Mouse (Mus musculus): ENCODE measurements at regions not wholly inside any gene's neighbourhood (a gene's known extent, or its start where the extent isn't known, plus 50 kb on each side); places are given as distances from the start of the nearest gene placed in this dataset.

DNA sequence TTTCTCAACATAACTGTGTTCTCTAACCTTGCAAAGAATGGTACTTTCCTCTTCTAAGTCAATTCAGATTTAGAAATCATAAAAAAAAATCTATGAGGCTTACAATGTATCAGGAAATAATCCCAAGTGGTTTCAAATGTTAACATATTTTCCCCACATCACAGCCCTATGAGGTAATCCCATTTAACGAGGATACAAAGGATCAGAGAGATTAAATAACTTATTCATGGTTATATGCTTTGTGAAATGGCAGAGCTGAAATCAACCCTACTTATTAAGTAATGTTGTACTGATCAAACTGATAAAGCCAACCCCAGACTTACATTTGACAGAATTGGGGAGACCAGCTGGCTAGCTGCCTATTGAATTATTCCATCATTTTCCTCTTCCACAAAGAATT lies 614.4 kb downstream of the Ntrk3 start:
- Histone ChIP-seq H3K4me2 (no peak overlapping the region), H3K4me1 (peaks cover 8% of the 10 kb centered on the region; the same call in 1 of the 2 replicates), H3K9me3 (replicated peaks) (no peaks in the 10 kb centered on the region), H3K36me3 (no peaks in the 10 kb centered on the region), H3K9ac (no peak overlapping the region), H3K27me3 (no peaks in the 10 kb centered on the region), H3K27ac (no peak overlapping the region), H3K4me3 (replicated peaks) (no peak overlapping the region)
- no peak for ATAC-seq (replicated peaks; ENCODE audit: low FRiP score)
- 80% methylated on average over 1 of the region's 1 CpGs for WGBS

GRCm38 (mm10) chr7:78121151-78121486 lies 616.7 kb downstream of the Ntrk3 start:
- peak; percentile 81 for ATAC-seq (replicated peaks; ENCODE audit: low FRiP score)
- H3K4me3 ChIP-seq (replicated peaks), result no peak overlapping the region
- H3K9me3 ChIP-seq (replicated peaks), result 0 out of 2 replicates have a peak, but pooled peaks cover 5% of the 10 kb centered on the region
- H3K4me1 ChIP-seq, result peaks cover 8% of the 10 kb centered on the region; the same call in 1 of the 2 replicates
- no peak overlapping the region; the same call in 1 of the 2 replicates for H3K27ac ChIP-seq
- H3K4me2 ChIP-seq, result no peak overlapping the region
- no peaks in the 10 kb centered on the region for H3K27me3 ChIP-seq
- 21% methylated on average over 5 of the region's 5 CpGs for WGBS
- H3K36me3 ChIP-seq, result no peaks in the 10 kb centered on the region
- no peak overlapping the region for H3K9ac ChIP-seq

DNA sequence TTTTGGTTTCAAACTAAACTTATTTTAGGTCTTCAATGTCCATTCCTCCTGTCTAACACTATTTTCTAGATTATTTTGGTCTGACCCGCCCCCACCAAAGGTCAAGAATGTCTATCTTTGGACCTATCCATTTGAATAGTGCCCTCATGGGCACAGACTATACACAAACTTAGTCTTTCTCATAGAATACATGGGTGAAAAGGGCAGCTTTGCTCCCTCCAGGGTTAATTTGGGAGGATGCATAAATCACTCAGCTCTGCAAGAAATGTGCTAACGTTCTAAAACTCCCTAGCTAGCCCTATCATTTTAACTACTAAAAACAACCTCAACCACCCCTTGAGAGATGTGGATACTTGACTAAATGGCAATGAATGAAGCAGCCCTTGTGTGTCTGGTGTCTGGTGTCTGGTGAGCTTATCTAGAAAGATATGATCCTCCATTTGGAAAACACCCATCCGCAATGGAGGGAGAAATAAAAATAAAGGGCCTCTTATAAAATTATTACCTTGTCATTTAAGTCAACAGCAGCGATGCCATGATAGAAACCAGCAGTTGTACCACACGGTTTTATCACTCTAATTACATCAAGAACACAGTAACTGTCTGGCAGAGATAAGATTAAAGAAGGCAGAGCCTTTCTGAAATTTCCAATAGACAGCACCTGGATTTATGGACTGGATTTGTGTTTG lies 617.2 kb downstream of the Ntrk3 start:
- 22% methylated on average over 5 of the region's 5 CpGs for WGBS
- ATAC-seq (replicated peaks; ENCODE audit: low FRiP score), result peak; percentile 82
- H3K4me3 ChIP-seq (replicated peaks), result no peak overlapping the region
- 0 out of 2 replicates have a peak, but pooled peaks cover 5% of the 10 kb centered on the region for H3K9me3 ChIP-seq (replicated peaks)
- no peak overlapping the region for H3K9ac ChIP-seq
- H3K27me3 ChIP-seq, result no peaks in the 10 kb centered on the region
- no peak overlapping the region for H3K27ac ChIP-seq
- no peaks in the 10 kb centered on the region for H3K36me3 ChIP-seq
- peaks cover 8% of the 10 kb centered on the region; the same call in 1 of the 2 replicates for H3K4me1 ChIP-seq
- no peak overlapping the region for H3K4me2 ChIP-seq

DNA sequence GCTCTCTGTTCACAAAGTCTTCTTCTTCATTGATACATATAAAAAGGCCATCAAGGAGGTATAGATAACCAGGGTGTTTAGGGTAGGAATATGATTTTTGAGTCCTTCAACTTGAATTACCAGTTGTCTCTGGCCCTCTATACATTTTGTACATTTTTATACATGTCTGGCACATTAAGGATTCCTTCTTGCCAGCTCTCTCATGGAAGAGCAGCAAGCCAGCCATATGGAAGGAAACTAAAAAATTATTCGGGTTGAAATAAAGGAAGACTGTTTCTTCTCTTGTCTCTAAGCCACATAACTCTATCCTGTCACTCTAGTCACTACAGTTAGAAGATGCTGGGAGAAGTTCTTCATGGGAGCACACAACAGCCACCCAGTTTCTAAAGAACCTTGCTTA lies 618.0 kb downstream of the Ntrk3 start:
- WGBS, result 70% methylated on average over 1 of the region's 1 CpGs

GRCm38 (mm10) chr7:78111291-78111690 lies 626.5 kb downstream of the Ntrk3 start:
- Histone ChIP-seq H3K27me3 (no peaks in the 10 kb centered on the region), H3K4me2 (no peak overlapping the region), H3K4me1 (no peaks in the 10 kb centered on the region), H3K9ac (no peak overlapping the region), H3K9me3 (replicated peaks) (no peaks in the 10 kb centered on the region), H3K36me3 (no peaks in the 10 kb centered on the region), H3K27ac (no peak overlapping the region), H3K4me3 (replicated peaks) (no peak overlapping the region)
- ATAC-seq (replicated peaks; ENCODE audit: low FRiP score), result no peak
- WGBS, result 80% methylated on average over 6 of the region's 6 CpGs

More for the DNA sequence above, 618.0 kb downstream of the Ntrk3 start:
- no peak overlapping the region for H3K9ac ChIP-seq
- no peaks in the 10 kb centered on the region for H3K27me3 ChIP-seq
- ATAC-seq (replicated peaks; ENCODE audit: low FRiP score), result no peak
- no peak overlapping the region for H3K4me3 ChIP-seq (replicated peaks)
- H3K4me2 ChIP-seq, result no peak overlapping the region
- H3K9me3 ChIP-seq (replicated peaks), result 0 out of 2 replicates have a peak, but pooled peaks cover 5% of the 10 kb centered on the region
- peaks cover 8% of the 10 kb centered on the region; the same call in 1 of the 2 replicates for H3K4me1 ChIP-seq
- H3K36me3 ChIP-seq, result no peaks in the 10 kb centered on the region
- no peak overlapping the region for H3K27ac ChIP-seq

- peak overlapping the region; percentile 54; the same call in 1 of the 2 replicates for H3K27ac ChIP-seq
- H3K4me3 ChIP-seq (replicated peaks), result no peak overlapping the region
- H3K27me3 ChIP-seq, result no peaks in the 10 kb centered on the region
- H3K4me1 ChIP-seq, result no peaks in the 10 kb centered on the region
- no peak overlapping the region for H3K9ac ChIP-seq
- no peaks in the 10 kb centered on the region for H3K9me3 ChIP-seq (replicated peaks)
- H3K36me3 ChIP-seq, result no peaks in the 10 kb centered on the region
- WGBS, result 42% methylated on average over 2 of the region's 2 CpGs
- no peak overlapping the region for H3K4me2 ChIP-seq
- ATAC-seq (replicated peaks; ENCODE audit: low FRiP score), result peak; percentile 94
Measured at GRCm38 (mm10) chr7:78103536-78104279, 634.1 kb downstream of the Ntrk3 start.

DNA sequence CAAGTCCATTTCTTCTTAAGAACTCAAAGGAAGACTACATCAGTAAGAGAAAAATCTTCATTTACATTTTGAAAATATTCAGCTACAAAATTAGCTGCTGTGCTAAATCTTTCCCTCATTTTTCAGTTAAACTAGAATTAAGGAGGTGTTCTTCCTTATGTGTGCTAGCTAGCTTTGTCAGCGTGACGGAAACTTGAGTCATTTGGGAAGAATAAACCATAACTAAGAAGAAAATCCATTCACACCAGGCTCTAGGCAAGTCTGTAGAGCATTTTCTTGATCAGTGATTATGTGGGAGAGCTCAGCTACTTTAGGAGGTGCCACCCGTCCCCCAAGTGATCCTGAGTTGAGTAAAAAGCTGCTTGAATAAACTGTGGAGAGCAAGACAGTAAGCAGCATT lies 635.4 kb downstream of the Ntrk3 start:
- WGBS, result 89% methylated on average over 3 of the region's 3 CpGs
- Histone ChIP-seq H3K4me3 (replicated peaks) (no peak overlapping the region), H3K9ac (no peak overlapping the region), H3K4me1 (no peaks in the 10 kb centered on the region), H3K27ac (no peak overlapping the region), H3K36me3 (no peaks in the 10 kb centered on the region), H3K27me3 (no peaks in the 10 kb centered on the region), H3K4me2 (no peak overlapping the region), H3K9me3 (replicated peaks) (no peaks in the 10 kb centered on the region)
- no peak for ATAC-seq (replicated peaks; ENCODE audit: low FRiP score)

DNA sequence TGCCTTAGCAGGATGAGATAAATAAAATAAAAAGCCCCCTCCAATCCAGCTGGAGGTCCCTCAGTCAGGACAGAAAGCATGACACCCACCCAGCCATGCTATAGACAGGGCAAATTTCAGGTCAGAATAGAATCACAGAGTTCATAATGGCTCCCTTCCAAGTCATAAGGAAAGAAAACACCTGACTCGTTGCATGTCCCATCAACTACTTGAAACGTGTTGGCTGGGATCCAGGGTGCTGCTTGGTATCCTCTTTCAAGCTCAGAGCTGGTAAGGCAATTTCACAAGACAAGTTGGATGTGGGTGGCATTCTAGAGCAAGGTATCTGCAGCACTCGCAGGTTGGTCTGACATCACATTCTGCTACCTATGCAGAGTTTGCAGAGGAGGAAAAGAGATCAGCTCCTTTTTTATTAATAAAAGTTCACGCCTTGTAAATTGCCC lies 651.2 kb downstream of the Ntrk3 start:
- Histone ChIP-seq H3K27me3 (no peaks in the 10 kb centered on the region), H3K4me3 (replicated peaks) (no peak overlapping the region), H3K27ac (no peak overlapping the region), H3K4me1 (peaks cover 13% of the 10 kb centered on the region), H3K9ac (no peak overlapping the region), H3K4me2 (no peak overlapping the region), H3K9me3 (replicated peaks) (no peaks in the 10 kb centered on the region), H3K36me3 (no peaks in the 10 kb centered on the region)
- peak; percentile 52 for ATAC-seq (replicated peaks; ENCODE audit: low FRiP score)
- WGBS, result 36% methylated on average over 4 of the region's 4 CpGs

DNA sequence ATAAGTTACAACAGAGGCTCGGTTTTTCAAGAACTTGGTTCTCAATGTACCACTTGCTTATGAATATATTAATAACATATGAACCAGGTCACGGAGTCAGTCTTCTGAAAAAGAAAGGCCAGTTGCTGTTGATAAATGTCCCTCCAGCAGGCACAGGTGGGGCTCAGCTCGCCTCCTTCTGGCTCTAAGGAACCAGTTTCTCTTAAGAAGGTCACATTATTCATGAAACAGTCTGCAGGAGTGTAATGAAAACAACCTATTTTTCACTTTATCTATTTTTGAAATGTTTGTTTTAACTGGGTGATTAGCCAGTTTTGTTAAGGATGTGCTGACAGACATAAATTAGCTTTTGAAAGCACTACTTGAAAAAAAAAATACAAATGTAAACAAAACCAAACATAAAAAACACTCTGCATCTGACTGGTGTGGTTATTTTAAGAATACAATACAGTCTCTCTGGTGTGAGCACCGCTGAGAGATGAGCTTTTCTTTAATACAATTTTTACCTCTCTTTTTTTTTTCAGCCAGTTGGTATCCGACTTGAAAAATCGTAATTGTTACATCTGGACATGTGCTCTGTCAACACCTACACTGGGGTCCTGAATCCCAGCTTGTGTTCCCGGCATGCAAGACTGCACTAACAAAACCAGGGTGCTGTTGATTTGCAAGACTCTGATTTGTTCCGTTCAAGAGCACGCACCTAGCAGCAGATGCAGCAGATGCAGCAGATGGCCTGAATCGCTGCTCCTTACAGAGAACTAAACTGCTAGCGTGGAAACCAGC lies 651.8 kb downstream of the Ntrk3 start:
- Histone ChIP-seq H3K4me1 (peaks cover 13% of the 10 kb centered on the region), H3K4me3 (replicated peaks) (no peak overlapping the region), H3K9ac (no peak overlapping the region), H3K27me3 (no peaks in the 10 kb centered on the region), H3K27ac (no peak overlapping the region), H3K9me3 (replicated peaks) (no peaks in the 10 kb centered on the region), H3K4me2 (no peak overlapping the region), H3K36me3 (no peaks in the 10 kb centered on the region)
- 20% methylated on average over 11 of the region's 11 CpGs for WGBS
- no peak for ATAC-seq (replicated peaks; ENCODE audit: low FRiP score)

DNA sequence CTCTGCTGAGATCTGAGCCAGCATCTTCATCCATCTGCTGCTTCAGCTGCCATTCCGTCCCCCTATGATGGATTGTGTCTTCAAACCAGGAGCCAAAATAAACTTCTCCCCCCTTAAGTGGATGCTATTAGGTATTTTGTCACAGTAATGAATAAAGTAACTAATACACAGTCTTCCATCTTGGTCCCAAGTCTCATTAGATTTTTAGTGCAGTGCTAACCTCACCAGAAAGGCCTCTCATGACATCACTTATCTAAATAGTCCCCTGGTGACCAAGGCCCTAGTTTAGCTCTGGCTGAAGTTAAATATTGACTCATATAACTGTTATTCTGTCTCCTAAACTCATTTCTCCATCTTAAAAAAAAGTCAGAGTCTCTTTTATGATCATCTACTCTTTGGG lies 658.1 kb downstream of the Ntrk3 start:
- WGBS, result 38% methylated on average over 1 of the region's 1 CpGs
- ATAC-seq (replicated peaks; ENCODE audit: low FRiP score), result no peak
- H3K9ac ChIP-seq, result no peak overlapping the region

GRCm38 (mm10) chr7:78071131-78071530 lies 666.7 kb downstream of the Ntrk3 start:
- no peak overlapping the region for H3K4me2 ChIP-seq
- peak; percentile 97 for ATAC-seq (replicated peaks; ENCODE audit: low FRiP score)
- H3K36me3 ChIP-seq, result no peaks in the 10 kb centered on the region
- H3K4me3 ChIP-seq (replicated peaks), result no peak overlapping the region
- no peak overlapping the region for H3K9ac ChIP-seq
- no peaks in the 10 kb centered on the region for H3K27me3 ChIP-seq
- peak overlapping the region; percentile 41 for H3K27ac ChIP-seq
- H3K4me1 ChIP-seq, result peaks cover 7% of the 10 kb centered on the region; the same call in 1 of the 2 replicates
- WGBS, result 23% methylated on average over 7 of the region's 7 CpGs
- no peaks in the 10 kb centered on the region for H3K9me3 ChIP-seq (replicated peaks)

More for the DNA sequence above, 658.1 kb downstream of the Ntrk3 start:
- Histone ChIP-seq H3K4me1 (no peaks in the 10 kb centered on the region), H3K4me2 (no peak overlapping the region), H3K36me3 (no peaks in the 10 kb centered on the region), H3K9me3 (replicated peaks) (no peaks in the 10 kb centered on the region), H3K27me3 (no peaks in the 10 kb centered on the region), H3K4me3 (replicated peaks) (no peak overlapping the region), H3K27ac (no peak overlapping the region)

- Histone ChIP-seq H3K27me3 (no peaks in the 10 kb centered on the region), H3K4me1 (no peaks in the 10 kb centered on the region), H3K4me3 (replicated peaks) (no peak overlapping the region), H3K36me3 (no peaks in the 10 kb centered on the region), H3K9me3 (replicated peaks) (no peaks in the 10 kb centered on the region), H3K9ac (no peak overlapping the region), H3K27ac (no peak overlapping the region), H3K4me2 (no peak overlapping the region)
- no peak for ATAC-seq (replicated peaks; ENCODE audit: low FRiP score)
- WGBS, result 72% methylated on average over 1 of the region's 1 CpGs
Measured at GRCm38 (mm10) chr7:78061631-78062030, 676.2 kb downstream of the Ntrk3 start.
